Mouse (Mus musculus) intestine, postnatal 0 days (tissue): ENCODE data around the gene Sds. TPM values are rescaled to one million over a fixed set of nuclear protein-coding genes. Genes with fewer than 3 reads are reported as not detected.
A peak's percentile ranks its signal among the peaks of the same experiment; 100 is the strongest.

ENCODE experiments used
- ATAC-seq: fragments of 200-750 bp; cut with Nextera tagmentation; 2 replicates; pipeline ENCODE4 v1.8.0; 2017; ENCODE audit warnings: mild to moderate bottlenecking, moderate TSS enrichment, moderate library complexity
- H3K27ac ChIP-seq: fragments of 300-500 bp; sonication (generic); 2 replicates; pipeline ENCODE4 v1.5.1; 2014; ENCODE audit warnings: mild to moderate bottlenecking, low read depth, low read length, moderate library complexity
- H3K27me3 ChIP-seq: fragments of 300-500 bp; sonication (generic); replicated peaks from 2 replicates; pipeline ENCODE4 v1.6.1; 2014; ENCODE audit warnings: low read length, mixed read lengths; ENCODE audit not compliant: control insufficient read depth, insufficient read depth
- H3K36me3 ChIP-seq: fragments of 300-500 bp; sonication (generic); 2 replicates; pipeline ENCODE4 v1.6.1; 2014; ENCODE audit warnings: mild to moderate bottlenecking, moderate library complexity; ENCODE audit not compliant: control insufficient read depth, insufficient read depth
- H3K4me1 ChIP-seq: fragments of 300-500 bp; sonication (generic); replicated peaks from 2 replicates; pipeline ENCODE4 v1.6.1; 2014; ENCODE audit warnings: antibody characterized with exemption, low read length, mixed read lengths; ENCODE audit not compliant: control insufficient read depth, insufficient read depth
- H3K4me2 ChIP-seq: fragments of 300-500 bp; sonication (generic); replicated peaks from 2 replicates; pipeline ENCODE4 v1.6.1; 2014; ENCODE audit warnings: low read depth, mild to moderate bottlenecking, moderate library complexity
- H3K4me3 ChIP-seq: fragments of 300-500 bp; sonication (generic); 2 replicates; pipeline ENCODE4 v1.5.1; 2014; ENCODE audit warnings: low read depth, low read length
- H3K9ac ChIP-seq: fragments of 300-500 bp; sonication (generic); 2 replicates; pipeline ENCODE4 v1.6.1; 2014; ENCODE audit warnings: mild to moderate bottlenecking, low read depth, low read length
- H3K9me3 ChIP-seq: fragments of 300-500 bp; sonication (generic); 2 replicates; pipeline ENCODE4 v1.6.1; 2016; ENCODE audit warnings: mixed run types; ENCODE audit not compliant: control insufficient read depth
- CTCF ChIP-seq: sonication (generic); IDR thresholded peaks from 2 replicates; pipeline ENCODE4 v1.5.1; 2016; ENCODE audit warnings: low read depth, mild to moderate bottlenecking, control low read depth, antibody characterized with exemption, moderate library complexity
- WGBS: fragments of 180-500 bp; shearing (Covaris S2); extraction: QIAGEN DNeasy Blood & Tissue Kit; methylation state at CpG from one replicate; pipeline ENCODE4 v1.1.7; 2014; 5-methylcytosine and 5-hydroxymethylcytosine counted together
- polyA plus RNA-seq: library from polyadenylated mRNA; unstranded; fragments of >200 nt; fragmentation: Nextera tagmentation; extraction: Ambion mirVana; gene quantifications from 2 replicates; pipeline ENCODE4 v1.2.1, GENCODE M21; 2015

Gene Sds
- polyA plus RNA-seq, 1 experiment from 2014 or later, result not detected

DNA sequence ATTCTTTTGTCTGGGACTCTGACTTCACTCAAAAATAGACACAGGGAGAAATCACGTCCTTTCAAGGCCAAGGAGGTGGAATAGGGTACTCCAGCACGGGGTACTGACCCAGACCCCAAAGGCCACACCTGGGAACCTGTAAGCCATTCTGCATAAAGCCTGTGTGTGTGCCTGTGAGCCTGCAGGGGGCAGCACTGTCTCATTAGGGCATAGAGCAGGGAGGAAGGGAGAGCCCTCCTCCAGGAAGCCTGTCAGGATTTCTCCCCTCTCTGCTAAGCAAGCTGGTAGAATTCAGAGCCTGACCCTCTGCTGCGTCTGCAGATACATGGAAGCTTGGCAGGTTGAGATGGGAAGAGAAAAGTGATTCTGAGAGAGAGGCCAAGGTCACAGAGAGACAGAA, 46.3 kb downstream of the Sds start:
- no peak overlapping the region for H3K4me2 ChIP-seq
- H3K27ac ChIP-seq, result no peak overlapping the region
- H3K4me1 ChIP-seq, result no peaks in the 10 kb centered on the region
- H3K9me3 ChIP-seq, result no peaks in the 10 kb centered on the region
- no peaks in the 10 kb centered on the region for H3K27me3 ChIP-seq
- ATAC-seq, result no peak
- 77% methylated on average over 3 of the region's 3 CpGs for WGBS
- H3K36me3 ChIP-seq, result peaks cover 25% of the 10 kb centered on the region; the same call in 1 of the 2 replicates
- TF ChIP-seq CTCF, result peak; percentile 77
- H3K4me3 ChIP-seq, result no peak overlapping the region
- no peak overlapping the region for H3K9ac ChIP-seq

- no peak for TF ChIP-seq CTCF
- H3K36me3 ChIP-seq, result peaks cover 23% of the 10 kb centered on the region; the same call in 1 of the 2 replicates
- no peaks in the 10 kb centered on the region for H3K4me1 ChIP-seq
- no peak for ATAC-seq
- no peak overlapping the region for H3K4me3 ChIP-seq
- H3K27me3 ChIP-seq, result no peaks in the 10 kb centered on the region
- no peaks in the 10 kb centered on the region for H3K9me3 ChIP-seq
- WGBS, result 98% methylated on average over 2 of the region's 2 CpGs
- no peak overlapping the region for H3K4me2 ChIP-seq
- H3K9ac ChIP-seq, result no peak overlapping the region
- H3K27ac ChIP-seq, result no peak overlapping the region
These were observed 48.4 kb downstream of the Sds start for GRCm38 (mm10) chr5:120524736-120525135.

- TF ChIP-seq CTCF, result peak; percentile 80
- Histone ChIP-seq H3K4me3 (no peak overlapping the region), H3K4me1 (no peaks in the 10 kb centered on the region), H3K4me2 (no peak overlapping the region), H3K9ac (no peak overlapping the region), H3K27ac (no peak overlapping the region), H3K9me3 (no peaks in the 10 kb centered on the region), H3K27me3 (no peaks in the 10 kb centered on the region), H3K36me3 (peaks cover 18% of the 10 kb centered on the region; the same call in 1 of the 2 replicates)
- 29% methylated on average over 5 of the region's 5 CpGs for WGBS
- no peak for ATAC-seq
These were observed 49.4 kb downstream of the Sds start for GRCm38 (mm10) chr5:120525737-120526136.

DNA sequence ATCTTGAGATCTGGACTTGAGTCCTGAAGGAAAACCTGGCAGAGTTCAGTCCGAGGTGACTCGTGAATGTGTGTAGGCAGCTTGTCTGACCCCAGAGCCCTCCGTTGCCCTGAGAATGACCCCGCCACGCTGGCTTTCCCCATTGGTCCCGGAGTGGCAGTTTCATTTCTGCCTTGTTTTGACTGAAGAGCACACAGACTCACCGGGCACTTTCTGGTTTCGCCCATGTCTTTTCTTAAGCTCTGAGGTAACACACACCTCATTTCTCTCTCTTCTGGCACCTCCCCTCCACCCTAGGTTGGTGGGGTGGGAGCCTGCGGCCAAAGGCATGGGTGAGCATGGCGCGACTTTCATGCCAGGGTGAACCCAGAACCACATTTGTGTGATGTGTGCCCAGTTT, 50.0 kb downstream of the Sds start:
- Histone ChIP-seq H3K27ac (no peak overlapping the region), H3K27me3 (no peaks in the 10 kb centered on the region), H3K4me1 (no peaks in the 10 kb centered on the region), H3K36me3 (peaks cover 15% of the 10 kb centered on the region; the same call in 1 of the 2 replicates), H3K9ac (no peak overlapping the region), H3K4me2 (no peak overlapping the region), H3K4me3 (no peak overlapping the region), H3K9me3 (no peaks in the 10 kb centered on the region)
- TF ChIP-seq CTCF, result no peak
- no peak for ATAC-seq
- WGBS, result 66% methylated on average over 11 of the region's 11 CpGs

GRCm38 (mm10) chr5:120527296-120527964, 51.1 kb downstream of the Sds start:
- H3K36me3 ChIP-seq, result peaks cover 5% of the 10 kb centered on the region; the same call in 1 of the 2 replicates
- H3K4me2 ChIP-seq, result no peak overlapping the region
- no peaks in the 10 kb centered on the region for H3K27me3 ChIP-seq
- no peak overlapping the region for H3K4me3 ChIP-seq
- TF ChIP-seq CTCF, result no peak
- no peak overlapping the region for H3K9ac ChIP-seq
- H3K27ac ChIP-seq, result no peak overlapping the region
- no peak for ATAC-seq
- H3K4me1 ChIP-seq, result no peaks in the 10 kb centered on the region
- WGBS, result 88% methylated on average over 16 of the region's 20 CpGs
- no peaks in the 10 kb centered on the region for H3K9me3 ChIP-seq

DNA sequence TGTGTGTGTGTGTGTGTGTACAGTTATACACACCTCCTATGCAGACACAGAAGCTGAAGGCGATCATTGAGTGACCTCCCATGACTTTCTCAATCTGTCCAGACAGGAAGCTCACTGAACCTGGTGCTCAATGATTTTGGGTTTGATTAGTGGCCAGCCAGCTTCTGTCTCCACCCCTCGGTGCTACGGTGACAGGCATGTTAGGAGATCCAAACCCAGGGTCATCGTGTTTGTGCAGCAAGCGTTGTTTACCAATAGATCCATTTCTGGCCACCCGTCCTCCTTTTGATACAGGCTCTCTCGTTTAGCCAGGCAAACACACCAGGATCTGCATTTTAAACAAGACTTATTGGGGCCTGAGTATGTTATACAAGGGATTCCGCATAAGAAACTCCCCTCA, 55.3 kb downstream of the Sds start:
- Histone ChIP-seq H3K9ac (no peak overlapping the region), H3K4me2 (no peak overlapping the region), H3K27me3 (no peaks in the 10 kb centered on the region), H3K27ac (no peak overlapping the region), H3K36me3 (peaks cover 7% of the 10 kb centered on the region; the same call in 1 of the 2 replicates), H3K4me1 (no peaks in the 10 kb centered on the region), H3K4me3 (no peak overlapping the region), H3K9me3 (no peaks in the 10 kb centered on the region)
- TF ChIP-seq CTCF, result no peak
- ATAC-seq, result no peak
- WGBS, result 77% methylated on average over 8 of the region's 8 CpGs

Other genes with a start within 250 kb of the Sds start
- gene Lhx5, start 44.8 kb upstream of the Sds start, polyA plus RNA-seq, result 0.04 TPM in 1 of 2 replicates, not detected in the other
- 21.2 and 21.5 TPM in 2 replicates for gene Sdsl, start 3.7 kb upstream of the Sds start, polyA plus RNA-seq
- 63.6 and 67.2 TPM in 2 replicates for gene Plbd2, start 27.1 kb downstream of the Sds start, polyA plus RNA-seq
- 4.1 and 4.4 TPM in 2 replicates for gene Slc8b1, start 34.6 kb downstream of the Sds start, polyA plus RNA-seq
- 31.5 and 35.6 TPM in 2 replicates for gene Tpcn1, start 112.1 kb downstream of the Sds start, polyA plus RNA-seq
- 0.30 and 0.47 TPM in 2 replicates for gene Iqcd, start 112.5 kb downstream of the Sds start, polyA plus RNA-seq
- 6.1 and 7.5 TPM in 2 replicates for gene Rita1, start 136.1 kb downstream of the Sds start, polyA plus RNA-seq
- gene Ddx54, start 136.2 kb downstream of the Sds start, polyA plus RNA-seq, result 19.9 and 20.9 TPM in 2 replicates
- not detected in 2 replicates for gene Cfap73, start 157.7 kb downstream of the Sds start, polyA plus RNA-seq
- 3.0 and 5.1 TPM in 2 replicates for gene Rasal1, start 172.3 kb downstream of the Sds start, polyA plus RNA-seq
- 2.3 and 2.5 TPM in 2 replicates for gene Dtx1, start 235.4 kb downstream of the Sds start, polyA plus RNA-seq